Mouse (Mus musculus) midbrain, embryonic 14.5 days (tissue): ENCODE results near the gene Senp3. TPM values are rescaled to one million over a fixed set of nuclear protein-coding genes. Genes with fewer than 3 reads are reported as not detected.

Experiments
- ATAC-seq: fragments of 200-750 bp; cut with Nextera tagmentation; 2 replicates; pipeline ENCODE4 v1.8.0; 2017; ENCODE audit warnings: moderate number of reproducible peaks, moderate library complexity; ENCODE audit not compliant: low FRiP score, low TSS enrichment
- DNase-seq: peaks from one replicate; pipeline ENCODE4 v3.0.0-alpha.2; 2015
- H3K27ac ChIP-seq: fragments of 300-500 bp; sonication (generic); replicated peaks from 2 replicates; pipeline ENCODE4 v1.5.1; 2014; ENCODE audit warnings: mild to moderate bottlenecking, low read depth, low read length, moderate library complexity
- H3K27me3 ChIP-seq: fragments of 300-500 bp; sonication (generic); 2 replicates; pipeline ENCODE4 v1.6.1; 2014; ENCODE audit warnings: low read length, control low read depth, mixed read lengths; ENCODE audit not compliant: control insufficient read depth, insufficient read depth
- H3K36me3 ChIP-seq: fragments of 300-500 bp; sonication (generic); 2 replicates; pipeline ENCODE4 v1.6.1; 2014; ENCODE audit warnings: low read length, control low read depth; ENCODE audit not compliant: control insufficient read depth, insufficient read depth
- H3K4me1 ChIP-seq: fragments of 300-500 bp; sonication (generic); 2 replicates; pipeline ENCODE4 v1.6.1; 2014; ENCODE audit warnings: mild to moderate bottlenecking, antibody characterized with exemption, low read length, control low read depth; ENCODE audit not compliant: control insufficient read depth, insufficient read depth
- H3K4me2 ChIP-seq: fragments of 300-500 bp; sonication (generic); 2 replicates; pipeline ENCODE4 v1.6.1; 2014; ENCODE audit warnings: mild to moderate bottlenecking, low read length, moderate library complexity
- H3K4me3 ChIP-seq: fragments of 300-500 bp; sonication (generic); replicated peaks from 2 replicates; pipeline ENCODE4 v1.5.1; 2014; ENCODE audit warnings: low read depth, low read length
- H3K9ac ChIP-seq: fragments of 300-500 bp; sonication (generic); replicated peaks from 2 replicates; pipeline ENCODE4 v1.6.1; 2014; ENCODE audit warnings: mild to moderate bottlenecking, low read length, moderate library complexity
- H3K9me3 ChIP-seq: fragments of 300-500 bp; sonication (generic); 2 replicates; pipeline ENCODE4 v1.6.1; 2016; ENCODE audit warnings: low read length, control low read depth, mixed read lengths; ENCODE audit not compliant: control insufficient read depth
- whole genome bisulfite sequencing: fragments of 180-500 bp; shearing (Covaris S2); extraction: QIAGEN DNeasy Blood & Tissue Kit; methylation state at CpG from one replicate; pipeline ENCODE4 v1.1.7; 2014; 5-methylcytosine and 5-hydroxymethylcytosine counted together
- polyA plus RNA-seq: library from polyadenylated mRNA; unstranded; fragments of >200 nt; fragmentation: Nextera tagmentation; extraction: Ambion mirVana; gene quantifications from 2 replicates; pipeline ENCODE4 v1.2.1, GENCODE M21; 2014

Senp3 gene
- polyA plus RNA-seq, 1 experiment from 2014 or later: 103 TPM

DNA sequence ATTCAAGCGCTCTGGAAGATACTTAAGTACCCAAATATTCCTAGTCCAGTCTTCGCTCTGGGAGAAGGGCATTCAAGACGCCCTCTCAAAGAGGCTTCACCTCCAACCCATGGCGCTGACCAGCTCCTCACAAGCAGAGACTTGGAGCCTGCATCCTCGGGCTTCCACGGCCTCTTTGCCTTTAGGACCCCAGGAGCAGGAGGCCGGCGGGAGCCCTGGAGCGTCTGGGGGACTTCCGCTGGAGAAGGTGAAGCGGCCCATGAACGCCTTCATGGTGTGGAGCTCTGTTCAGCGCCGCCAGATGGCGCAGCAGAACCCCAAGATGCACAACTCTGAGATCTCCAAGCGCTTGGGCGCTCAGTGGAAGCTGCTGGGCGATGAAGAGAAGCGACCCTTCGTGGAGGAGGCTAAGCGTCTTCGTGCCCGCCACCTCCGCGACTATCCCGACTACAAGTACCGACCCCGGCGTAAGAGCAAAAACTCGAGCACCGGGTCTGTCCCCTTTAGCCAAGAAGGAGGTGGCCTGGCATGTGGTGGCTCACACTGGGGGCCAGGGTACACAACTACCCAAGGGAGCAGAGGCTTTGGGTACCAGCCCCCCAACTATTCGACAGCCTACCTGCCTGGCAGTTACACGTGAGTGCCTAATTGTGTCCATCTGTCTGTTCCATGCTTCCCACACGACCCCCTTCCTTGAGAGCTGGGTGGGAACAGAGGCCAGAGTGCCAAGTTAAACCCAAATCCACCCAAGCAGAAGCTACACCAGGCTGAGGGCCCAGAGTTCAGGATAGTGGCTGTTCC lies 26.4 kb downstream of the Senp3 start, which contains the start of gene Sox15:
Gene Sox15, plus strand, starts transcription at position 51 of the 801 bp plus-strand sequence.
- Histone ChIP-seq H3K4me2 (no peak within 1 kb of the TSS; the same call in 1 of the 2 replicates), H3K4me3 (no peak within 1 kb of the TSS), H3K9ac (peak within 1 kb of the TSS; percentile 16; the same call in 1 of the 2 replicates), H3K9me3 (no peaks in the 10 kb centered on the region), H3K27ac (no peak within 1 kb of the TSS), H3K36me3 (peaks cover 73% of the 10 kb centered on the region), H3K4me1 (no peaks in the 10 kb centered on the region), H3K27me3 (no peaks in the 10 kb centered on the region)
- ATAC-seq: no peak
- peak; percentile 89 for DNase-seq
- WGBS: 21% methylated on average over 34 of the region's 34 CpGs

DNA sequence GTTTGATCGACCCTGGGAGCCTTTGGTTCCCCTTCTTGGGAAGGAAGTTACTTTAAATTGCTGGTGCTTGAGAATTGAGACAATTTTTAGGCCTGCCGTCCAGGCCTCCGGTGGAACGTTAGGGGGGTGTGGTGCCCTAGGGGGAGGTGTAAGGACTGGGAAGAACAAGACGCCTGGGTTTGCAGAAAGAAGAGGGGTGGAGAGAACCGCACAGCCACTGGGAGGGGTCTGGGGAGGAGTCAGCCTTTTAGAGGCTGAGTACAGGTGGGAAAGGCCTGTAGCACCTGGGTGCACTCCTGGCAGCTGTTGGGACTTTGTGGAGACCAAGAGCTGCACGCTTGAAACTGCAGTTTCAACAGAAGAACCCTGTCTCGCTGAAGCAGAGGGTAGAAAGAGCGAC lies 27.1 kb downstream of the Senp3 start:
- WGBS: 51% methylated on average over 9 of the region's 9 CpGs
- H3K36me3 ChIP-seq: peaks cover 80% of the 10 kb centered on the region
- H3K27me3 ChIP-seq: no peaks in the 10 kb centered on the region
- no peak overlapping the region for H3K4me3 ChIP-seq
- no peaks in the 10 kb centered on the region for H3K9me3 ChIP-seq
- H3K27ac ChIP-seq: no peak overlapping the region
- no peak overlapping the region for H3K4me2 ChIP-seq
- H3K9ac ChIP-seq: no peak overlapping the region; the same call in 1 of the 2 replicates
- H3K4me1 ChIP-seq: no peaks in the 10 kb centered on the region
- ATAC-seq (no peak), DNase-seq (no peak)

DNA sequence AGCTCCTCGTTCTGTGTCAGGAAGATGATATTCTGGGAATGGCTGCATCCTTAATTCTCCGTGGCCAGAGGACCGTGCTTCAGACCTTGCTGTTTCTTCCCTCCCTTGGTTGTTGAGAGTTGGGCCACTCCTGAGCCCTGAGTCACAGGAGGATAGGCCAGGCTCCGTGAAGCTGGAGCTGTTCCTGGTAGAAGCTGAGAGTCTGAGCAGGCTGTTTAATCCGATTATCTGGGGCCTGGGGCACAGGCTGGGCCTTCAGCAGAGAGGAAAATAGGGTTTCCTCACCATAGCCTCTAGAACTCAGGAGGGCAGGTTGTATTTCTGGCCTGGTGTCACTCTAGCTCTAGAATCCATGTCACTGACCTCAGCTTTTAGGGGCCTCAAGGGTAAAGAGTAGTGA lies 28.5 kb downstream of the Senp3 start:
- Histone ChIP-seq H3K4me1 (no peaks in the 10 kb centered on the region), H3K36me3 (peaks cover 84% of the 10 kb centered on the region), H3K4me2 (no peak overlapping the region), H3K9ac (no peak overlapping the region), H3K27ac (peak overlapping the region; percentile 32; the same call in 1 of the 2 replicates), H3K9me3 (no peaks in the 10 kb centered on the region), H3K27me3 (no peaks in the 10 kb centered on the region), H3K4me3 (no peak overlapping the region)
- 47% methylated on average over 5 of the region's 5 CpGs for WGBS
- no peak for ATAC-seq
- DNase-seq: peak; percentile 50

DNA sequence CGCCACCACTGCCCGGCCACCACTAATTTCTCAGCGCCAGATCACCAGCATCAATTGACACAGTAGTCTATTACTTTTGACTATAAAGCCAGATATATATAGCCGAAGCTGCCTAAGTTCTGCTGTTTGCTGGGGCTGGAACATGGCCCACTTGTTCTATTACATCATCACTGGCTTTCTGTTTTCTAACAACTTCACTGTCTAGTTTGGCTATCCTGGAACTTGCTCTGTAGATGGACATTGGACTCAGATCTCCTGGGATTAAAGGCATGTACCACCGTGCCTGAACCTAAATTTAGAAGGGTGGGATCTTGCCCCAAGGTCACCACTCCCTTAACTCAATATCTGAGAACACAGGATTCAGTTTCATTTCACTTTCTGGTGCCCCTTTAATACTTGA lies 36.0 kb downstream of the Senp3 start:
- Histone ChIP-seq H3K4me3 (no peak overlapping the region), H3K27me3 (no peaks in the 10 kb centered on the region), H3K27ac (no peak overlapping the region), H3K4me2 (no peak overlapping the region), H3K36me3 (peaks cover 99% of the 10 kb centered on the region), H3K9me3 (no peaks in the 10 kb centered on the region), H3K4me1 (no peaks in the 10 kb centered on the region), H3K9ac (no peak overlapping the region)
- ATAC-seq (no peak), DNase-seq (no peak)
- WGBS: 96% methylated on average over 5 of the region's 5 CpGs

DNA sequence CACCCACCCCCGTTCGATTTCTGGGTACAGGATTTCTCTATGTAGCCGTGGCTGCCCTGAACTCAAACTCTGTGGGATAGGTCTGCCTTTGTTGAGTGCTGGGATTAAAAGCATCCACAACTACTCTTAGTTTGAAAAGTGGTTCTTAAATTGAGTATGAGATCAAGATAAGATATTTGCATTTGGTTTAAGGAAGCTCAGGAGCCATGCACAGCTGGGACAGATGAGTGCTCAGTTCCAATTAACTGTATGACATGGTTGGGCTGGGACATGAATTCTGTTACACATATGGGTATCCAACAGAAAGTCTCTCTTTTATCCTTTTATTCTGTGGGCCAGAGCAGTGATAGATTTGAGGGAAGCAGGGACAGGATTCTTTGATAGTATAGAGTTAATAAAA lies 46.4 kb downstream of the Senp3 start:
- Histone ChIP-seq H3K27ac (no peak overlapping the region), H3K4me1 (peaks cover 23% of the 10 kb centered on the region), H3K4me3 (no peak overlapping the region), H3K4me2 (peak overlapping the region; percentile 57), H3K27me3 (no peaks in the 10 kb centered on the region), H3K9me3 (no peaks in the 10 kb centered on the region), H3K9ac (0 out of 2 replicates have a peak overlapping the region, but pooled peaks have one; percentile 16), H3K36me3 (peaks cover 25% of the 10 kb centered on the region)
- DNase-seq (no peak), ATAC-seq (no peak)
- 88% methylated on average over 3 of the region's 3 CpGs for WGBS

GRCm38 (mm10) chr11:69633128-69633866 lies 48.6 kb downstream of the Senp3 start:
- Histone ChIP-seq H3K4me2 (peak overlapping the region; percentile 57), H3K4me1 (peaks cover 23% of the 10 kb centered on the region)

GRCm38 (mm10) chr11:69632284-69633089 lies 49.4 kb downstream of the Senp3 start, which contains the start of gene Fxr2:
TSS of gene Fxr2 (plus strand) at chr11:69632990.
- ATAC-seq (peak; percentile 98), DNase-seq (peak; percentile 100)
- peaks cover 23% of the 10 kb centered on the region for H3K4me1 ChIP-seq
- H3K4me3 ChIP-seq: peak within 1 kb of the TSS; percentile 99
- H3K36me3 ChIP-seq: peaks cover 3% of the 10 kb centered on the region; the same call in 1 of the 2 replicates
- H3K4me2 ChIP-seq: peak within 1 kb of the TSS; percentile 57
- H3K9ac ChIP-seq: peak within 1 kb of the TSS; percentile 94
- no peaks in the 10 kb centered on the region for H3K27me3 ChIP-seq
- H3K9me3 ChIP-seq: no peaks in the 10 kb centered on the region
- under 1% methylated on average over 51 of the region's 56 CpGs for WGBS
- peak within 1 kb of the TSS; percentile 96 for H3K27ac ChIP-seq

More at GRCm38 (mm10) chr11:69633128-69633866, 48.6 kb downstream of the Senp3 start:
- Histone ChIP-seq H3K4me3 (peak overlapping the region; percentile 99), H3K36me3 (peaks cover 11% of the 10 kb centered on the region; the same call in 1 of the 2 replicates), H3K9ac (peak overlapping the region; percentile 94), H3K27ac (peak overlapping the region; percentile 96), H3K27me3 (no peaks in the 10 kb centered on the region), H3K9me3 (no peaks in the 10 kb centered on the region)
- under 1% methylated on average over 47 of the region's 50 CpGs for WGBS
- DNase-seq (no peak), ATAC-seq (peak; percentile 66)

GRCm38 (mm10) chr11:69629802-69630201 lies 52.1 kb downstream of the Senp3 start:
- H3K27me3 ChIP-seq: no peaks in the 10 kb centered on the region
- WGBS: 71% methylated on average over 1 of the region's 1 CpGs
- no peak overlapping the region for H3K9ac ChIP-seq
- no peak overlapping the region for H3K4me3 ChIP-seq
- DNase-seq (peak; percentile 36), ATAC-seq (no peak)
- no peak overlapping the region for H3K27ac ChIP-seq
- H3K36me3 ChIP-seq: no peaks in the 10 kb centered on the region
- H3K4me2 ChIP-seq: no peak overlapping the region
- H3K9me3 ChIP-seq: no peaks in the 10 kb centered on the region
- H3K4me1 ChIP-seq: peaks cover 14% of the 10 kb centered on the region
